Mouse (Mus musculus) liver, embryonic 12.5 days (tissue): Measurements from ENCODE around the gene Cachd1. TPM values are rescaled to one million over a fixed set of nuclear protein-coding genes. Genes with fewer than 3 reads are reported as not detected.

Experiments used
- ATAC-seq: fragments of 200-750 bp; cut with Nextera tagmentation; 2 replicates; pipeline ENCODE4 v1.8.0; 2017; ENCODE audit warnings: moderate number of reproducible peaks, mild to moderate bottlenecking, moderate library complexity
- H3K27ac ChIP-seq: fragments of 300-500 bp; sonication (generic); 2 replicates; pipeline ENCODE4 v1.5.1; 2016; ENCODE audit warnings: mild to moderate bottlenecking
- H3K27me3 ChIP-seq: fragments of 300-500 bp; sonication (generic); replicated peaks from 2 replicates; pipeline ENCODE4 v1.6.1; 2016; ENCODE audit warnings: mild to moderate bottlenecking, moderate library complexity
- H3K36me3 ChIP-seq: fragments of 300-500 bp; sonication (generic); 2 replicates; pipeline ENCODE4 v1.6.1; 2016; ENCODE audit warnings: mild to moderate bottlenecking, moderate library complexity
- H3K4me1 ChIP-seq: fragments of 300-500 bp; sonication (generic); 2 replicates; pipeline ENCODE4 v1.6.1; 2016
- H3K4me2 ChIP-seq: fragments of 300-500 bp; sonication (generic); 2 replicates; pipeline ENCODE4 v1.6.1; 2016; ENCODE audit warnings: mild to moderate bottlenecking, moderate library complexity
- H3K4me3 ChIP-seq: fragments of 300-500 bp; sonication (generic); 2 replicates; pipeline ENCODE4 v1.5.1; 2016; ENCODE audit warnings: mild to moderate bottlenecking, moderate library complexity
- H3K9ac ChIP-seq: fragments of 300-500 bp; sonication (generic); 2 replicates; pipeline ENCODE4 v1.6.1; 2016; ENCODE audit warnings: mild to moderate bottlenecking, moderate library complexity
- H3K9me3 ChIP-seq: fragments of 300-500 bp; sonication (generic); replicated peaks from 2 replicates; pipeline ENCODE4 v1.6.1; 2016; ENCODE audit warnings: mild to moderate bottlenecking, moderate library complexity
- WGBS: fragments of 180-500 bp; shearing (Covaris S2); methylation state at CpG from one replicate; pipeline ENCODE4 v1.1.7; 2016; ENCODE audit not compliant: insufficient replicate concordance; 5-methylcytosine and 5-hydroxymethylcytosine counted together
- polyA plus RNA-seq: library from polyadenylated mRNA; unstranded; fragments of >200 nt; fragmentation: Nextera tagmentation; extraction: Ambion mirVana; gene quantifications from 2 replicates; pipeline ENCODE4 v1.2.1, GENCODE M21; 2016

Cachd1 gene
- polyA plus RNA-seq, 1 experiment from 2014 or later, result 7.4 TPM

- no peak overlapping the region for H3K4me2 ChIP-seq
- 77% methylated on average over 4 of the region's 4 CpGs for WGBS
- no peak for ATAC-seq
Measured at GRCm38 (mm10) chr4:101009092-101009491, 232.6 kb downstream of the Cachd1 start.

GRCm38 (mm10) chr4:101017806-101018205, 241.3 kb downstream of the Cachd1 start:
- Histone ChIP-seq H3K27ac (no peak overlapping the region), H3K9me3 (0 out of 2 replicates have a peak, but pooled peaks cover 2% of the 10 kb centered on the region), H3K27me3 (no peaks in the 10 kb centered on the region), H3K4me2 (no peak overlapping the region), H3K36me3 (no peaks in the 10 kb centered on the region), H3K9ac (no peak overlapping the region), H3K4me1 (no peaks in the 10 kb centered on the region), H3K4me3 (no peak overlapping the region)
- 63% methylated on average over 4 of the region's 4 CpGs for WGBS
- ATAC-seq, result no peak

More at GRCm38 (mm10) chr4:101009092-101009491, 232.6 kb downstream of the Cachd1 start:
- Histone ChIP-seq H3K9ac (no peak overlapping the region), H3K36me3 (peaks cover 5% of the 10 kb centered on the region; the same call in 1 of the 2 replicates), H3K27ac (no peak overlapping the region), H3K4me3 (no peak overlapping the region), H3K4me1 (no peaks in the 10 kb centered on the region), H3K9me3 (no peaks in the 10 kb centered on the region), H3K27me3 (no peaks in the 10 kb centered on the region)

GRCm38 (mm10) chr4:101020596-101020995, 244.1 kb downstream of the Cachd1 start, which contains the start of gene Gm10577:
Gm10577 (minus strand) TSS chr4:101020696.
- 57% methylated on average over 4 of the region's 4 CpGs for WGBS
- Histone ChIP-seq H3K27me3 (no peaks in the 10 kb centered on the region), H3K4me1 (no peaks in the 10 kb centered on the region), H3K9me3 (0 out of 2 replicates have a peak, but pooled peaks cover 9% of the 10 kb centered on the region), H3K36me3 (no peaks in the 10 kb centered on the region), H3K4me2 (no peak within 1 kb of the TSS), H3K9ac (no peak within 1 kb of the TSS), H3K4me3 (no peak within 1 kb of the TSS), H3K27ac (no peak within 1 kb of the TSS)
- no peak for ATAC-seq

- Histone ChIP-seq H3K4me1 (no peaks in the 10 kb centered on the region), H3K36me3 (no peaks in the 10 kb centered on the region), H3K4me2 (no peak overlapping the region), H3K27me3 (no peaks in the 10 kb centered on the region), H3K4me3 (no peak overlapping the region), H3K27ac (no peak overlapping the region), H3K9ac (no peak overlapping the region), H3K9me3 (0 out of 2 replicates have a peak, but pooled peaks cover 9% of the 10 kb centered on the region)
- ATAC-seq, result no peak
- WGBS, result 59% methylated on average over 5 of the region's 5 CpGs
Measured at GRCm38 (mm10) chr4:101026566-101026965, 250.1 kb downstream of the Cachd1 start.

- ATAC-seq, result no peak
- H3K4me2 ChIP-seq, result no peak overlapping the region
- H3K9ac ChIP-seq, result no peak overlapping the region
- no peaks in the 10 kb centered on the region for H3K36me3 ChIP-seq
- H3K27ac ChIP-seq, result no peak overlapping the region
- H3K4me1 ChIP-seq, result no peaks in the 10 kb centered on the region
- 0 out of 2 replicates have a peak, but pooled peaks cover 9% of the 10 kb centered on the region for H3K9me3 ChIP-seq
- H3K27me3 ChIP-seq, result no peaks in the 10 kb centered on the region
- H3K4me3 ChIP-seq, result no peak overlapping the region
- 61% methylated on average over 2 of the region's 2 CpGs for WGBS
Measured at GRCm38 (mm10) chr4:101026995-101027394, 250.5 kb downstream of the Cachd1 start.

GRCm38 (mm10) chr4:101027852-101028411, 251.5 kb downstream of the Cachd1 start:
- Histone ChIP-seq H3K9me3 (0 out of 2 replicates have a peak, but pooled peaks cover 6% of the 10 kb centered on the region), H3K27me3 (no peaks in the 10 kb centered on the region), H3K27ac (no peak overlapping the region), H3K4me1 (no peaks in the 10 kb centered on the region), H3K4me2 (no peak overlapping the region), H3K4me3 (no peak overlapping the region), H3K9ac (no peak overlapping the region), H3K36me3 (no peaks in the 10 kb centered on the region)
- 71% methylated on average over 9 of the region's 9 CpGs for WGBS
- ATAC-seq, result no peak

- Histone ChIP-seq H3K4me2 (no peak overlapping the region), H3K9ac (no peak overlapping the region), H3K4me3 (no peak overlapping the region), H3K9me3 (no peaks in the 10 kb centered on the region), H3K4me1 (no peaks in the 10 kb centered on the region), H3K27ac (no peak overlapping the region), H3K36me3 (no peaks in the 10 kb centered on the region), H3K27me3 (no peaks in the 10 kb centered on the region)
- no peak for ATAC-seq
- 50% methylated on average over 3 of the region's 3 CpGs for WGBS
Measured at GRCm38 (mm10) chr4:101033047-101033446, 256.6 kb downstream of the Cachd1 start.

- Histone ChIP-seq H3K4me3 (no peak overlapping the region), H3K4me1 (no peaks in the 10 kb centered on the region), H3K9ac (no peak overlapping the region), H3K4me2 (no peak overlapping the region), H3K36me3 (no peaks in the 10 kb centered on the region), H3K9me3 (no peaks in the 10 kb centered on the region), H3K27me3 (no peaks in the 10 kb centered on the region), H3K27ac (no peak overlapping the region)
- WGBS, result 68% methylated on average over 5 of the region's 5 CpGs
- no peak for ATAC-seq
Measured at GRCm38 (mm10) chr4:101035131-101035530, 258.7 kb downstream of the Cachd1 start.

GRCm38 (mm10) chr4:101037156-101037555, 260.7 kb downstream of the Cachd1 start:
- H3K4me3 ChIP-seq, result no peak overlapping the region
- 63% methylated on average over 7 of the region's 7 CpGs for WGBS
- no peaks in the 10 kb centered on the region for H3K27me3 ChIP-seq
- H3K4me2 ChIP-seq, result no peak overlapping the region
- no peaks in the 10 kb centered on the region for H3K36me3 ChIP-seq
- no peaks in the 10 kb centered on the region for H3K4me1 ChIP-seq
- H3K9ac ChIP-seq, result no peak overlapping the region
- no peak for ATAC-seq
- H3K27ac ChIP-seq, result no peak overlapping the region
- H3K9me3 ChIP-seq, result no peaks in the 10 kb centered on the region

- Histone ChIP-seq H3K9ac (no peak overlapping the region), H3K27me3 (no peaks in the 10 kb centered on the region), H3K36me3 (no peaks in the 10 kb centered on the region), H3K4me3 (no peak overlapping the region), H3K4me2 (no peak overlapping the region), H3K9me3 (no peaks in the 10 kb centered on the region), H3K27ac (no peak overlapping the region), H3K4me1 (no peaks in the 10 kb centered on the region)
- no peak for ATAC-seq
- WGBS, result 63% methylated on average over 2 of the region's 2 CpGs
Measured at GRCm38 (mm10) chr4:101043691-101044090, 267.2 kb downstream of the Cachd1 start.

- Histone ChIP-seq H3K9me3 (no peaks in the 10 kb centered on the region), H3K4me3 (no peak overlapping the region), H3K36me3 (no peaks in the 10 kb centered on the region), H3K27ac (no peak overlapping the region), H3K27me3 (no peaks in the 10 kb centered on the region), H3K9ac (no peak overlapping the region), H3K4me1 (no peaks in the 10 kb centered on the region), H3K4me2 (no peak overlapping the region)
- no peak for ATAC-seq
Measured at GRCm38 (mm10) chr4:101044149-101044548, 267.7 kb downstream of the Cachd1 start.

GRCm38 (mm10) chr4:101046576-101046975, 270.1 kb downstream of the Cachd1 start:
- no peak for ATAC-seq
- Histone ChIP-seq H3K9ac (no peak overlapping the region), H3K4me3 (no peak overlapping the region), H3K27me3 (no peaks in the 10 kb centered on the region), H3K36me3 (no peaks in the 10 kb centered on the region), H3K9me3 (no peaks in the 10 kb centered on the region), H3K27ac (no peak overlapping the region), H3K4me1 (no peaks in the 10 kb centered on the region), H3K4me2 (no peak overlapping the region)
- WGBS, result 52% methylated on average over 4 of the region's 4 CpGs

GRCm38 (mm10) chr4:101062146-101062545, 285.7 kb downstream of the Cachd1 start:
- Histone ChIP-seq H3K4me2 (no peak overlapping the region), H3K9ac (no peak overlapping the region), H3K4me3 (no peak overlapping the region), H3K27me3 (peaks cover 6% of the 10 kb centered on the region; the same call in 1 of the 2 replicates), H3K27ac (no peak overlapping the region), H3K4me1 (no peaks in the 10 kb centered on the region), H3K36me3 (no peaks in the 10 kb centered on the region), H3K9me3 (0 out of 2 replicates have a peak, but pooled peaks cover 5% of the 10 kb centered on the region)
- no peak for ATAC-seq
- 60% methylated on average over 2 of the region's 2 CpGs for WGBS
